15 mouse cellular contexts compared by ENCODE assay signal in the genomic region with DNA sequence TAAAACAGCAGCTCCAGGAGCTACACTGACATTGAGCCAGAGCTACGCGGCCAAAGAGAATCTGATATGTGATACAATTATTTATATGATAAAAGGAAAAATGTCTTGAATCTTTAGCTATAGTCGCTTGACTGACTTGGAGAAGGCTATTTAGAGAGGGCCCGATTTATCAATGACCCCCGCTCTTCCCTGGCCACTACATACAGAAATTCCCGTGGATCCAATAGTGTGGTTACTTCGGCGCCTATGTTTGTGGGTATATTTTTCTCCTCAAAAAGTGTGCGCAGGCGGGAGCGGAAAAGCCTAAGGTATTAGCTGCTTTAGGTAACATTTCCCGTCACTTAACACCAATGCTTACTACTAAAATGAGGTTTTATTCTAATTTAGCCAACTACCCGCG. TPM values are rescaled to one million over a fixed set of nuclear protein-coding genes. Genes with fewer than 3 reads are reported as not detected.
DNase-seq lines count a peak whose midpoint lies in the region; ATAC-seq and TF ChIP-seq lines count a peak whose summit lies in the region.
"Had no signal": no experiment of that assay in that cellular context is flagged by ENCODE, and none has a peak within 500 bp of the region (broad histone marks: within the 10 kb centered on the region; RNA-seq: fewer than 3 reads in every experiment).

No protein-coding gene starts in this region.

- TF ChIP-seq EP300 in stomach, postnatal 0 days (optimal IDR thresholded peaks at IDR 0.05): no peak
- no peak for TF ChIP-seq EP300 in liver, postnatal 0 days (IDR thresholded peaks at IDR 0.05; ENCODE audit: low read depth)

- H3K4me3 ChIP-seq in kidney, embryonic 15.5 days (replicated peaks): peak overlapping the region; percentile 48
- H3K4me3 ChIP-seq in stomach, embryonic 14.5 days (ENCODE audit: low read depth, low read length): peak overlapping the region; percentile 26; the same call in 1 of the 2 replicates
- H3K4me3 ChIP-seq in stomach, postnatal 0 days (ENCODE audit: low read depth, low read length): no peak overlapping the region; the same call in 1 of the 2 replicates
- H3K4me3 ChIP-seq in forebrain, postnatal 0 days (ENCODE audit: low read depth, low read length): peak overlapping the region; percentile 50
- H3K4me3 ChIP-seq in olfactory bulb, adult 2 months (ENCODE audit: insufficient read depth, low read depth, low read length): peak overlapping the region; percentile 28; the same call in 1 of the 2 replicates
- H3K4me3 ChIP-seq in liver, postnatal 0 days (ENCODE audit: low read depth, low read length): no peak overlapping the region

- no peak overlapping the region for H3K9ac ChIP-seq in kidney, embryonic 15.5 days
- H3K9ac ChIP-seq in stomach, embryonic 14.5 days (replicated peaks; ENCODE audit: low read depth, low read length): no peak overlapping the region
- H3K9ac ChIP-seq in stomach, postnatal 0 days (ENCODE audit: low read length): no peak overlapping the region
- H3K9ac ChIP-seq in forebrain, postnatal 0 days: peak overlapping the region; percentile 63
- no peak overlapping the region for H3K9ac ChIP-seq in liver, postnatal 0 days (replicated peaks)
- H3K9ac ChIP-seq: neural tube, embryonic 12.5 days had no signal

- no peaks in the 10 kb centered on the region for H3K9me3 ChIP-seq in kidney, embryonic 15.5 days (replicated peaks)
- no peaks in the 10 kb centered on the region for H3K9me3 ChIP-seq in stomach, embryonic 14.5 days (ENCODE audit: control insufficient read depth, low read depth, low read length)
- H3K9me3 ChIP-seq in stomach, postnatal 0 days (ENCODE audit: control insufficient read depth, low read length): no peaks in the 10 kb centered on the region
- no peaks in the 10 kb centered on the region for H3K9me3 ChIP-seq in forebrain, postnatal 0 days (ENCODE audit: low read length)
- H3K9me3 ChIP-seq in liver, postnatal 0 days (ENCODE audit: low read length): no peaks in the 10 kb centered on the region
- H3K9me3 ChIP-seq: neural tube, embryonic 12.5 days had no signal

- H3K4me2 ChIP-seq in kidney, embryonic 15.5 days: peak overlapping the region; percentile 82
- H3K4me2 ChIP-seq in stomach, embryonic 14.5 days (replicated peaks; ENCODE audit: low read depth, low read length): no peak overlapping the region
- H3K4me2 ChIP-seq in stomach, postnatal 0 days (replicated peaks; ENCODE audit: low read depth): no peak overlapping the region
- peak overlapping the region; percentile 68 for H3K4me2 ChIP-seq in forebrain, postnatal 0 days (ENCODE audit: low read depth)
- H3K4me2 ChIP-seq in liver, postnatal 0 days (ENCODE audit: low read depth, low read length): no peak overlapping the region

- no peaks in the 10 kb centered on the region for H3K36me3 ChIP-seq in kidney, embryonic 15.5 days
- H3K36me3 ChIP-seq in stomach, embryonic 14.5 days (ENCODE audit: control insufficient read depth, insufficient read depth, low read length): no peaks in the 10 kb centered on the region
- H3K36me3 ChIP-seq in stomach, postnatal 0 days (ENCODE audit: control insufficient read depth, insufficient read depth, low read length): no peaks in the 10 kb centered on the region
- H3K36me3 ChIP-seq in forebrain, postnatal 0 days (ENCODE audit: insufficient read depth): no peaks in the 10 kb centered on the region
- H3K36me3 ChIP-seq in liver, postnatal 0 days (replicated peaks; ENCODE audit: insufficient read depth, low read length): no peaks in the 10 kb centered on the region
- H3K36me3 ChIP-seq: neural tube, embryonic 12.5 days had no signal

- peaks cover 96% of the 10 kb centered on the region for H3K27me3 ChIP-seq in kidney, embryonic 15.5 days
- peaks cover 62% of the 10 kb centered on the region for H3K27me3 ChIP-seq in stomach, embryonic 14.5 days (ENCODE audit: control insufficient read depth, insufficient read depth, low read length)
- H3K27me3 ChIP-seq in stomach, postnatal 0 days (ENCODE audit: control insufficient read depth, insufficient read depth, low read length): peaks cover 35% of the 10 kb centered on the region
- peaks cover 17% of the 10 kb centered on the region for H3K27me3 ChIP-seq in forebrain, postnatal 0 days (ENCODE audit: insufficient read depth, low read length)
- H3K27me3 ChIP-seq in liver, postnatal 0 days (ENCODE audit: insufficient read depth, low read length): peaks cover 93% of the 10 kb centered on the region

- no peak for DNase-seq in kidney, postnatal 14 days
- DNase-seq in stomach, postnatal 0 days (ENCODE audit: low spot score): no peak
- peak; percentile 52 for DNase-seq in forebrain, postnatal 0 days
- no peak for DNase-seq in cerebellum, adult 11 months
- DNase-seq in liver, postnatal 0 days: no peak
- DNase-seq: adrenal gland, postnatal 10 days; cerebellum, adult 11-12 months; gastrocnemius, postnatal 10 days; lung, postnatal 4 days had no signal

- no peak overlapping the region for H3K27ac ChIP-seq in kidney, embryonic 15.5 days
- no peak overlapping the region for H3K27ac ChIP-seq in stomach, embryonic 14.5 days (ENCODE audit: low read length)
- H3K27ac ChIP-seq in stomach, postnatal 0 days (replicated peaks): no peak overlapping the region
- peak overlapping the region; percentile 64 for H3K27ac ChIP-seq in forebrain, postnatal 0 days (ENCODE audit: low read depth, low read length)
- H3K27ac ChIP-seq in olfactory bulb, adult 2 months (ENCODE audit: insufficient read depth, low read depth, low read length): no peak overlapping the region
- no peak overlapping the region for H3K27ac ChIP-seq in liver, postnatal 0 days (ENCODE audit: low read depth)
- H3K27ac ChIP-seq: neural tube, embryonic 12.5 days had no signal

- no peak for TF ChIP-seq POLR2A in olfactory bulb, adult 2 months (IDR thresholded peaks at IDR 0.05; ENCODE audit: insufficient read depth, low read depth, low read length)

- no peak for TF ChIP-seq CTCF in stomach, postnatal 0 days (IDR thresholded peaks at IDR 0.05; ENCODE audit: low read depth)
- TF ChIP-seq CTCF in forebrain, postnatal 0 days (IDR thresholded peaks at IDR 0.05; ENCODE audit: low read depth): no peak
- TF ChIP-seq CTCF in olfactory bulb, adult 2 months (IDR thresholded peaks at IDR 0.05; ENCODE audit: insufficient read depth, low read depth, low read length): no peak
- TF ChIP-seq CTCF in liver, postnatal 0 days (IDR thresholded peaks at IDR 0.05; ENCODE audit: low read depth): no peak

- no peak for ATAC-seq in kidney, embryonic 15.5 days (replicated peaks; ENCODE audit: low FRiP score)
- ATAC-seq in stomach, embryonic 14.5 days (ENCODE audit: insufficient number of reproducible peaks, insufficient read depth, low FRiP score, low read depth): no peak
- no peak for ATAC-seq in stomach, postnatal 0 days (ENCODE audit: low FRiP score, low TSS enrichment)
- ATAC-seq in forebrain, postnatal 0 days: no peak
- ATAC-seq in liver, postnatal 0 days: no peak

- WGBS in kidney, embryonic 15.5 days: 5% methylated on average over 14 of the region's 14 CpGs
- WGBS in stomach, embryonic 14.5 days: 6% methylated on average over 14 of the region's 14 CpGs
- 14% methylated on average over 14 of the region's 14 CpGs for WGBS in stomach, postnatal 0 days
- WGBS in forebrain, postnatal 0 days: 3% methylated on average over 14 of the region's 14 CpGs
- WGBS in olfactory bulb, adult 2 months: 17% methylated on average over 14 of the region's 14 CpGs
- WGBS in liver, postnatal 0 days (ENCODE audit: insufficient replicate concordance): 8% methylated on average over 14 of the region's 14 CpGs

- peaks cover 54% of the 10 kb centered on the region for H3K4me1 ChIP-seq in kidney, embryonic 15.5 days
- peaks cover 12% of the 10 kb centered on the region for H3K4me1 ChIP-seq in stomach, embryonic 14.5 days (ENCODE audit: control insufficient read depth, insufficient read depth, low read length)
- no peaks in the 10 kb centered on the region for H3K4me1 ChIP-seq in stomach, postnatal 0 days (replicated peaks; ENCODE audit: control insufficient read depth, insufficient read depth)
- peaks cover 26% of the 10 kb centered on the region for H3K4me1 ChIP-seq in forebrain, postnatal 0 days (ENCODE audit: insufficient read depth)
- peaks cover 31% of the 10 kb centered on the region for H3K4me1 ChIP-seq in olfactory bulb, adult 2 months (ENCODE audit: control insufficient read depth, insufficient read depth, low read length)
- peaks cover 7% of the 10 kb centered on the region for H3K4me1 ChIP-seq in liver, postnatal 0 days (ENCODE audit: insufficient read depth)

RNA-seq across cellular contexts. Expression of a gene that starts 2.1 kb away (rescaled TPM):
- 12.1 and 12.9 TPM in 2 replicates for polyA plus RNA-seq in kidney, embryonic 15.5 days (2015; fragmentation: Nextera tagmentation; extraction: Ambion mirVana)
- polyA plus RNA-seq in stomach, embryonic 14.5 days (2014; fragmentation: Nextera tagmentation; extraction: Ambion mirVana): not detected in 2 replicates
- polyA plus RNA-seq in stomach, postnatal 0 days (2015; fragmentation: Nextera tagmentation; extraction: Ambion mirVana): not detected in 2 replicates
- 25.7 and 41.6 TPM in 2 replicates for total RNA-seq in forebrain, postnatal 0 days (2014; rRNA removed)
- polyA plus RNA-seq in forebrain, postnatal 0 days (2015; fragmentation: Nextera tagmentation; extraction: Ambion mirVana): 28.8 and 41.0 TPM in 2 replicates
- not detected in 2 replicates for polyA plus RNA-seq in olfactory bulb, adult 2 months (2012; ENCODE audit: insufficient read depth, insufficient read length, low replicate concordance, missing spikeins)
- polyA plus RNA-seq in liver, postnatal 0 days (2015; fragmentation: Nextera tagmentation; extraction: Ambion mirVana): not detected in 2 replicates
- total RNA-seq: adrenal gland, postnatal 10 days; CH12.LX; gastrocnemius, postnatal 10 days had no signal
- polyA plus RNA-seq: heart, embryonic 14.5 days had no signal

RNA-seq across cellular contexts. Expression of a gene that starts 51.8 kb away (rescaled TPM):
- polyA plus RNA-seq in kidney, embryonic 15.5 days (2015; fragmentation: Nextera tagmentation; extraction: Ambion mirVana): 64.0 and 66.6 TPM in 2 replicates
- polyA plus RNA-seq in stomach, embryonic 14.5 days (2014; fragmentation: Nextera tagmentation; extraction: Ambion mirVana): 90.9 and 91.8 TPM in 2 replicates
- 58.8 and 62.1 TPM in 2 replicates for polyA plus RNA-seq in stomach, postnatal 0 days (2015; fragmentation: Nextera tagmentation; extraction: Ambion mirVana)
- total RNA-seq in forebrain, postnatal 0 days (2014; rRNA removed): 34.3 and 52.0 TPM in 2 replicates
- polyA plus RNA-seq in forebrain, postnatal 0 days (2015; fragmentation: Nextera tagmentation; extraction: Ambion mirVana): 38.4 and 49.5 TPM in 2 replicates
- polyA plus RNA-seq in olfactory bulb, adult 2 months (2012; ENCODE audit: insufficient read depth, insufficient read length, low replicate concordance, missing spikeins): not detected in 2 replicates
- 61.1 and 62.6 TPM in 2 replicates for polyA plus RNA-seq in liver, postnatal 0 days (2015; fragmentation: Nextera tagmentation; extraction: Ambion mirVana)

Comparison
In these comparisons a context has a peak if more than half of its experiments do, and no peak if none do; other contexts are left out.
1. H3K4me3 ChIP-seq: peak in kidney, embryonic 15.5 days (single experiment), stomach, embryonic 14.5 days (single experiment), forebrain, postnatal 0 days (single experiment) and olfactory bulb, adult 2 months (single experiment); none in stomach, postnatal 0 days (single experiment) and liver, postnatal 0 days (single experiment).
2. H3K4me2 ChIP-seq: peak in kidney, embryonic 15.5 days (single experiment) and forebrain, postnatal 0 days (single experiment); none in stomach, embryonic 14.5 days (single experiment), stomach, postnatal 0 days (single experiment) and liver, postnatal 0 days (single experiment).
3. RNA of a gene that starts 2.1 kb away (polyA plus RNA-seq): 28.8 to 41.0 TPM in forebrain, postnatal 0 days and 12.1 to 12.9 TPM in kidney, embryonic 15.5 days; not detected in stomach, embryonic 14.5 days, not detected in stomach, postnatal 0 days, not detected in olfactory bulb, adult 2 months and not detected in liver, postnatal 0 days; every median in the first group is over 10 times any median in the second.
4. RNA of a gene that starts 51.8 kb away (polyA plus RNA-seq): 90.9 to 91.8 TPM in stomach, embryonic 14.5 days, 64.0 to 66.6 TPM in kidney, embryonic 15.5 days, 61.1 to 62.6 TPM in liver, postnatal 0 days, 58.8 to 62.1 TPM in stomach, postnatal 0 days and 38.4 to 49.5 TPM in forebrain, postnatal 0 days; not detected in olfactory bulb, adult 2 months; every median in the first group is over 10 times any median in the second.